Comparison of ENCODE assay signal across 16 mouse cellular contexts in the genomic region with DNA sequence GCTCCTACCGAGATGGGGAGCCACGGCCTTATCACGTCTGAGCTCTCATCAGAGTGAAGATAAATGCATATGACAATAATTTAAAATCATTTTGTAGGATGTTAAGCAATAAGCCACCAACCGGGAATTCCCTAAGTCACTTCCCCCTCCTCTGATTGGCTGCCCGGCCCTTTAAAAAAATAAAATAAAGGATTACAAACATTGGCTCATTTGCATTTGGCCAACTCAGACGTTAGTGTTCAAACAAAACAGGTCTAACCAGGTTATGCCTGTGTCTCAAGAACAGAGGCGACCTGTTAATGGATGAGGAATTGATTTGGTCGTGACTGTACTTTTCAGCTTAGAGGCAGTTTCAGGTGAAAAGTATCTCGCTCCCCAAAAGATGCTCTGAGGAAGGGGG. TPM values are rescaled to one million over a fixed set of nuclear protein-coding genes. Genes with fewer than 3 reads are reported as not detected.
A peak's percentile ranks its signal among the peaks of the same experiment; 100 is the strongest.
DNase-seq lines count a peak whose midpoint lies in the region; ATAC-seq and TF ChIP-seq lines count a peak whose summit lies in the region.
"Had no signal": no experiment of that assay in that cellular context is flagged by ENCODE, and none has a peak within 500 bp of the region (broad histone marks: within the 10 kb centered on the region; RNA-seq: fewer than 3 reads in every experiment).

A gene (minus strand): TSS at position 147 of the 400 bp plus-strand sequence.

- no peaks in the 10 kb centered on the region for H3K36me3 ChIP-seq in heart, embryonic 10.5 days
- H3K36me3 ChIP-seq in spleen, adult 2 months (ENCODE audit: control insufficient read depth, insufficient read depth, low read length) = no peaks in the 10 kb centered on the region
- no peaks in the 10 kb centered on the region for H3K36me3 ChIP-seq in lung, embryonic 16.5 days (ENCODE audit: control insufficient read depth, insufficient read depth, low read length)

- H3K4me2 ChIP-seq in lung, embryonic 16.5 days (ENCODE audit: low read depth, low read length) = no peak within 1 kb of the TSS
- H3K4me2 ChIP-seq: hindbrain, embryonic 14.5 days; midbrain, embryonic 11.5 days had no signal

- TF ChIP-seq CTCF in spleen, adult 2 months (IDR thresholded peaks at IDR 0.05; ENCODE audit: extremely low read depth, insufficient read depth, insufficient read length, insufficient replicate concordance) = no peak

- no peak for TF ChIP-seq POLR2A in spleen, adult 2 months (IDR thresholded peaks at IDR 0.05; ENCODE audit: low read depth, low read length)

- H3K27me3 ChIP-seq in heart, embryonic 10.5 days (ENCODE audit: insufficient read depth, poor library complexity, severe bottlenecking) = no peaks in the 10 kb centered on the region; the same call in 1 of the 2 replicates
- no peaks in the 10 kb centered on the region for H3K27me3 ChIP-seq in spleen, adult 2 months (ENCODE audit: control insufficient read depth, insufficient read depth, low read length)
- no peaks in the 10 kb centered on the region for H3K27me3 ChIP-seq in lung, embryonic 16.5 days (ENCODE audit: control insufficient read depth, insufficient read depth, low read depth, low read length)

- no peak within 1 kb of the TSS for H3K9ac ChIP-seq in lung, embryonic 16.5 days (ENCODE audit: low read length)
- H3K9ac ChIP-seq: hindbrain, embryonic 14.5 days had no signal

- H3K4me1 ChIP-seq in heart, embryonic 10.5 days = peaks cover 15% of the 10 kb centered on the region
- H3K4me1 ChIP-seq in spleen, adult 2 months (ENCODE audit: control insufficient read depth, insufficient read depth, insufficient read length) = peaks cover 2% of the 10 kb centered on the region; the same call in 1 of the 2 replicates
- no peaks in the 10 kb centered on the region for H3K4me1 ChIP-seq in lung, embryonic 16.5 days (replicated peaks; ENCODE audit: control insufficient read depth, insufficient read depth, low read length)

- H3K9me3 ChIP-seq in heart, embryonic 10.5 days = no peaks in the 10 kb centered on the region
- H3K9me3 ChIP-seq in lung, embryonic 16.5 days (ENCODE audit: control insufficient read depth, low read length) = no peaks in the 10 kb centered on the region

- H3K27ac ChIP-seq in heart, embryonic 10.5 days = no peak within 1 kb of the TSS
- 0 out of 2 replicates have a peak within 1 kb of the TSS, but pooled peaks have one; percentile 13 for H3K27ac ChIP-seq in spleen, adult 2 months (ENCODE audit: insufficient read depth, low read length)
- H3K27ac ChIP-seq in lung, embryonic 16.5 days (ENCODE audit: low read length) = 0 out of 2 replicates have a peak within 1 kb of the TSS, but pooled peaks have one; percentile 19
- H3K27ac ChIP-seq: hindbrain, embryonic 14.5 days had no signal

- no peak for ATAC-seq in lung, embryonic 16.5 days (ENCODE audit: low read depth)

- H3K4me3 ChIP-seq in heart, embryonic 10.5 days = no peak within 1 kb of the TSS
- H3K4me3 ChIP-seq in spleen, adult 2 months (ENCODE audit: extremely low read depth, insufficient read depth, insufficient read length) = no peak within 1 kb of the TSS; the same call in 1 of the 2 replicates
- no peak within 1 kb of the TSS for H3K4me3 ChIP-seq in lung, embryonic 16.5 days (ENCODE audit: low read length)

- WGBS in heart, embryonic 10.5 days = 38% methylated on average over 9 of the region's 9 CpGs
- WGBS in spleen, adult 2 months = 52% methylated on average over 9 of the region's 9 CpGs
- 28% methylated on average over 9 of the region's 9 CpGs for WGBS in lung, embryonic 16.5 days

- DNase-seq in heart, adult 11 months = peak; percentile 23
- no peak for DNase-seq in heart, embryonic 10.5 days (ENCODE audit: low spot score)
- no peak for DNase-seq in spleen, adult 2 months (ENCODE audit: low read depth in 1 of 2, low spot score in 2 of 2)
- DNase-seq in spleen, postnatal 14 days (ENCODE audit: low spot score in 2 of 2) = no peak
- peak; percentile 35 for DNase-seq in yolk sac, embryonic 10.5 days (ENCODE audit: low spot score)
- DNase-seq in frontal cortex, postnatal 25 days (ENCODE audit: low spot score in 2 of 2) = no peak
- DNase-seq in adrenal gland, adult 18-20 months (ENCODE audit: low spot score in 2 of 2) = no peak
- DNase-seq: cerebellum, adult 18-20 months; heart, adult 18-20 months; layer of hippocampus, adult 9-11 months; right cerebral cortex, adult 18-20 months; thymus, postnatal 36 days had no signal

RNA-seq across cellular contexts. Expression of the gene that starts here (rescaled TPM):
- polyA plus RNA-seq in heart, embryonic 10.5 days (2016; fragmentation: Nextera tagmentation; extraction: Ambion mirVana) = not detected in 2 replicates
- polyA plus RNA-seq in spleen, adult 2 months (2012; rRNA removed) = 1.9 and 3.2 TPM in 2 replicates
- polyA plus RNA-seq in lung, embryonic 16.5 days (2015; fragmentation: Nextera tagmentation; extraction: Ambion mirVana) = 7.1 and 7.3 TPM in 2 replicates
- under 1 TPM in 1 of 2 experiments, not detected in 1; 0.50 TPM for total RNA-seq in adrenal gland, adult 18-20 months (2021)
- polyA plus RNA-seq: heart, postnatal 0 days; midbrain, embryonic 11.5 days had no signal

Comparison
In these comparisons a context has a peak if more than half of its experiments do, and no peak if none do; other contexts are left out.
1. DNase-seq: peak in heart, adult 11 months (single experiment) and yolk sac, embryonic 10.5 days (single experiment); none in heart, embryonic 10.5 days (single experiment), spleen, adult 2 months (0 of 2), spleen, postnatal 14 days (0 of 2), frontal cortex, postnatal 25 days (0 of 2) and adrenal gland, adult 18-20 months (0 of 2).